Mouse (Mus musculus) small intestine, adult 2 months (tissue): ENCODE results near the gene Ppox.

Experiments
- CTCF ChIP-seq: fragments of 200-500 bp; IDR thresholded peaks from 2 replicates; pipeline ENCODE4 v1.5.1; 2012; ENCODE audit warnings: low read depth, mild to moderate bottlenecking, control low read depth, inconsistent platforms, low read length, moderate library complexity, mixed read lengths; ENCODE audit not compliant: insufficient replicate concordance, insufficient read length; ENCODE audit errors: extremely low read depth
- POLR2A ChIP-seq: fragments of 200-500 bp; IDR thresholded peaks from 2 replicates; pipeline ENCODE4 v1.6.1; 2012; ENCODE audit warnings: low read depth, mild to moderate bottlenecking, control low read depth, inconsistent platforms, low read length, moderate library complexity

DNA sequence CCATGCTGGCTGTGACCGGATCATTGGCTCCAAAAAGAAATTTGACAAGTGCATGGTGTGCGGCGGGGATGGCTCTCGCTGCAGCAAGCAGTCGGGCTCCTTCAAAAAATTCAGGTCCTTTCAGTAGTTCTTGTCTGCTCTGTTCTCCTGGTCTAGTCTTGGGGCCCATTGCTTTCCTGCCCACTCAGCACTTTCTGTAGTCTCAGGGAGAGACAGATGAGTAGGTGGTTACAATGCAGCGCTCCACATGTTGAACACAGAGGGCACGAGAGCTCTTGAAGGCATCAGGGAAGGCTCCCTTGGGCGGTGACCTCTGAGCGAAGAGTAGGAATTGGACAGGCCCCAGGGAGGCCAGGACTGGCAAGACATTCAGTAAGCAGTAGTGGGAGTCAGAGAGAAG, 23.2 kb downstream of the Ppox start:
- TF ChIP-seq CTCF (0 out of 2 replicates have a peak, but pooled peaks have one; percentile 13), POLR2A (no peak)
